Mouse (Mus musculus) cerebellum, adult 11-12 months (tissue): ENCODE measurements at regions not wholly inside any gene's neighbourhood (a gene's known extent, or its start where the extent isn't known, plus 50 kb on each side); places are given as distances from the start of the nearest gene placed in this dataset.

Experiments
- DNase-seq: peaks from one replicate; pipeline ENCODE4 v3.0.0; 2022

DNA sequence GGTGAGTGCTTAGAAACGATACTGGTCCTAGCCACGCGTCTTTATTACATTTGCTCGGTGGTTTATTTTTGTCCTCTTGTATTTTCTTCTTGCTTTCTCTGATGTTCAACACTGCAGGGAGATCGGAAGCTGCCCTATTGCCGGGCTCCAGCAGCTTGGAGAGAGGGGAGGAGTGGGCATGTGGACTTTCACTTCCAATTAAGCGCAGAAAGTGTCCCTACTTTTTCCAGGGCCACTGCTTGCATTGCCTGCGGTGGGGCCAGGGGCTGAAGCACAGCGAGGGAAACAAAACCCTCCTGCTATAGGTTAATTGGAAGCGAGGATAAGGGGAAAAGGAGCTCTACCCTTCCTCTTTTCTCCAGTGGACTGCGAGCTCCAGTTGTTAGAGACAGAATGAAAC is 114.4 kb upstream of the Cdh6 start:
- no peak for DNase-seq

DNA sequence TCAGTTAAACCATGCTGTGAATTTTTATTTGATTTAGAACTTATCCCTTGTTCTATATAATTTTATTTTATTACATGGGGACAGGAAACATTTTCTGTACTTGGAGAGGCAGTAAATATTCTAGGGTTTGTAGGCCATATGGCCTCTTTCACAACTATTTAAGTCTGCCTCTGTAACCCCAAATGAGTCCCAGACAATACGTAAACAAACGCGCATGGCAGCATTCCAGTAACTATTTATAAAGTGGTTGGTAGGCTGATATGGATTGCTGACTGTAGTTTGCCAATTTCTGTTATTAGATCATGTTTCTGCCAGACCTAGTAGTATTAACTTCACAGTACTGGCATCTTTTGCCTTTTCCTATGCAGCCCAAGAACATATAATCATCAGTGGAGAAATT is 111.9 kb upstream of the Cdh6 start:
- no peak for DNase-seq

DNA sequence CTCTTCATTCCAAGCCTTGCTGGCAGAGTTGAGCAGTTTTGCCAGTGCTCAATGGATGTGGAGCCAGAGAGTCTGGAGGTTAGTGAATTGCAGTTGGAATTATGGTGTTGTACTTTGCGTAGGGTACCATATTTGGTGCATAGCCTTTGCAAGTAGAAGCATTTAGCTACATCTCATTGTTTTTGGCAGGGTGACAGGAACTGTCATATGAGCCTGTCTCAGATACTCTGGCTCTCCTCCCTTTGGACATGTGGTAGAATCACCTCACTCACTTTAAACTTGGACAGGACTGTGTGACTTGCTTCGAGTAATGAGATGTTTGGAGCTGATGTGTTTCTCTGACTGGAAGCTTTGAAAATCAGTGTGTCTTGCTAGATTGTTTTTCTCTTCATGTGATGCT is 110.7 kb upstream of the Cdh6 start:
- DNase-seq, result no peak

DNA sequence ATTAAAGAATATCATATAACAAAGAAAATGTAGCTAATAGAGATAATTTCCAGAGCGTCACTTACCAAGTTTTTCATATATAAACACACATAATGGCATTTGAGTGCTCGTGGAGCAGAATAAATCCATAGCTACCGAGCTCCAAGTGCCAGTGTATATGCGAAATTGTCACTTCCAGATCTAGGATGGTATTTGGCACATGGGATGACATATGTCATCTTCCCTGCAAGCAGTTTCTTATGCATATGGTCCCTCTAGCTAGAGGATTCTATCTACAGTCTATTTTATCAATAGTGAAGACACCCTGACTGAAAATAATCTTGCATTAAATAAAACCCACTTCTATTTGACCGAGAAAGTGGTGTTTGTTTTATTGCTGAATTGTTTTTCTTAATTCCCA is 109.6 kb upstream of the Cdh6 start:
- no peak for DNase-seq

DNA sequence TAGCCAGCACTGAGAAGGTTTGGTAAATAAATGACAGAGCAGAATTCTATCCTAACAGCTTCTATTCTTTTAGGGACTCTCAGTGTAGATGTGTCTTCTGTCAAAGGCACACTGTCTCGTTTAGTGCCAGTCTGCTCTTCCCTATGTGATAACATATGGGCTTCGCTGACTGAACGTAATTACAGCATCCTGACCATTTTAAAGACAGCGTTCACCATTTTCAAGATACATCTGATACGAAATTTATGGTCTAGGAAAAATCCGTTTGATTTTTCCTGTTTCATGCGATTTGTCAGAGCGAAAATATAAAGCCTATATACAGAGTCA is 103.4 kb upstream of the Cdh6 start:
- no peak for DNase-seq

DNA sequence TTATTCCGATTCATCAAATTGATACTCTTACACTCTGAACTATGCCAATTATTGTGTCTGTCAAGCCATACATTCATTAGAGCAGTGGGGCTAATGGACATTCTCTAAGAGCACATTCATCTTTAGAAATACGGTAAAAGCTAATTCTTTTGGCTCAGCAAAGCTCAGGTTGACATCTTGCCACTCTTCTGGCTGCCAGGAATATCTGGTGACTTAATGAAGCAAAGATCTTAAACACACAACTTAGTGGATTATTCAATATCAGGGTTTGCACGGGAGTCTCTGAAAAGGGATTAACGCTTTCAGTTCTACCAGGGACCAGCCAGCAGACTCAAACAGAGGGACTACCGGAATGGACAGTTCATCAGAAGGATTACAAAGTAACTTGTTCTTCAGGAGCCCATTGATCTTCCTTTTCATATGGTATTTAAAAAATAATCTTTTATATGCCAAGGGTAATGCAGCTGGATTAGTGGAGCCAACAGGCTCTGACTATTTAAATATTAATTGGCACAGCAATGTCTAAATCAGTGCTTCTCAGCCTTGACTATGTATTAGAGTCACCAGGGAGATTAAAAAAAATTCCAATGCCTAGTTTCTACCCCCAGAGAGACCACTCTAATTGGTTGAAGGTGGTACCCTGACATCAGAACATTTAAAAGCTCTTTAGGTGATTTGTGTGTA is 102.9 kb upstream of the Cdh6 start:
- no peak for DNase-seq

DNA sequence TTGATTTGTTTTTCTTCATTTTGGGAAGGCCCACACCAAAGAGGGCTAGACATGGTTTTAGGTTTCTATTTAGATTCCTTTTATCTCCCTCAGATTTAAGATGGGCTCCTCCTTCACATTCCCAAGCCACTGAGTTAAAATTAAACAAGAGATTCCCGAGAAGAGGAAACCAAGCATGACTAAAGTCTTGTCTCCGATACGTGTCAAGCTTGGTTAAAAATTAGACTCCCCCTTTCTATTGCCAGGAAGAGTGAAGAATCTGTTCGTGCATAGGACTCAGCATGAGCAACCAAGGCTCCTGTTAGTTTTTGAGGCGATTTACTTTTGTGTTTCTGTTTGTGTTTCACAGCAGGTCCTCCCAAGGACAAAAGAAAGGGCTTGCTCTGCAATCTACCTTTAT is 101.9 kb upstream of the Cdh6 start:
- DNase-seq, result no peak

DNA sequence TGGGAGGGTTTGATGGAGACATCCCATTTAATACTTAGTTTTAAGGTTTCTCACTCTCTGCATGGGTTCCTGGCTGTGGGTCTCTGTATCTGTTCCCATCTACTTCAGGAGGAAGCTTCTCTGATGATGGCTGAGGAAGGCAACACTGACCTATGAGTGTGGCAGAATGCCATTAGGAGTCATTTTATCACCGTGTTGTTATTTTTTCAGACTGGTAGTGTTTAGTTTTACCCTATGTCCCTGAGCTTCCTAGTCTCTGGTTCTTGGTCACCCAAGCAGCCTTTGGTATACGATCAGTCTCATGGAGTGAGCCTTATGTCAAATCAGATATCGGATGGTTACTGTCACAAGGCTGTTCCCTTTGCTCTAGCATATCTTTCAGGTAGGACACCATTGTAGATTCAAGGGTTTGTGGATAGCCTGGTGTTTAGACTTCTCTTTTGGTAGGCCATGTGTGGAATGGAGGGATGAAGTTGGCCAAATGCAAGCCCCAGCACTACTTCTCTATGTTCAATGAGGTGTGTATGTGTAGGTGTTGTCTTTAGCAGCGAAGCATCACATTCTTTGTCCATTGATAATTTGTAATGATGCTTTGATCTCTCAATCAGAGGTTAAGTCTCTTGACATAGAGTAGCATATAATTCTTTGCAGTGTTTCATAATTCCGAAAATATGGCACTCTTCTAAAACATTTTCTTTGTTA is 101.0 kb upstream of the Cdh6 start:
- DNase-seq, result no peak

DNA sequence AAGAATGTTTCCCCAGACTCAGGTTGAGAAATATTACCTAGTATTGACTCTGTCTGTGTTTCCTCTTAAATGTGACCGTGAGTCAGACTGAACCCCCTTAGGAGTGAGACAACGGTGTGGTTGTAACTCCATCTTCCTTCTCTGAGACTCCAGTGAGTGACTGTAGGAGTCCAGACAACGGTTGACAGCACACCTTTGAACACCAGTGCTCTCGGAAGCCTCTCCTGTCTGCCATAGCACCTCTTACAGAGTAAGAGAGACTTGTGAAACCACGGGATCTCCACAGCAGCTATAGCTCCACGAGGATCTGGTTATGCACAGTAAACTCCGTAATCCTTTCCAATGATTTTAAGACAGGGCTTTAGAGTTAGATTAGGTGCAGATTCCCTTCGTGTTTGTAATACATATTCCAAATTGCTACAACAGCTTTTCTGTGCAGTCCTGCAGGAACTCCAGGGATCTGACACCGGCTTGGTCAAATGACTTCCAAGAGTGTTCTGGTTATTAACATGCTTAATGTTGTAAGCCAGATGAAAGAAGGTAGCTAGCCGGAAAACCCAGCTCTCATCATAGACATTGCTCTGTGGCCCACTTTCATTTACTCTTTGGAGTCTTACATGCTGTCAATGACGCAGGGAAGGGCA is 72.7 kb upstream of the Cdh6 start:
- DNase-seq, result no peak

DNA sequence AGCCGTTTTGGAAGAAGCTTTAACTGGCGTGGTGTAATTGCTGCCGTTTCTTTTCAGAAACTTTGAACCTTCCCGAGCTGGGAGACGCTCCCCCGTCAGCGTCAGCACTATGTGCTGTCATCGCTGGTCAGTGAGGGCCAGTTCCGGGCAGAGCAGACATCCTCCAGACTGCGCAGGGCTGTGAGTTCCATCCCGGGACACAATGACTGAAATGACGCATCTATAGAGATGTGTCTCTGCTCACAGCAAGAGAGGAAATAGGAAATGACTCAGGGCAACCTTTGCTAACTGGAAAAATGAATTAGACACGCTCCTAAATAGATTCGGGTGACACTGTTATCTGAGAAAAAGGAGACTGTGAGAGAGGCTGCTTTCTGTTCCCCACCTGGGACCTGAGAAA is 70.8 kb upstream of the Cdh6 start:
- DNase-seq, result no peak

DNA sequence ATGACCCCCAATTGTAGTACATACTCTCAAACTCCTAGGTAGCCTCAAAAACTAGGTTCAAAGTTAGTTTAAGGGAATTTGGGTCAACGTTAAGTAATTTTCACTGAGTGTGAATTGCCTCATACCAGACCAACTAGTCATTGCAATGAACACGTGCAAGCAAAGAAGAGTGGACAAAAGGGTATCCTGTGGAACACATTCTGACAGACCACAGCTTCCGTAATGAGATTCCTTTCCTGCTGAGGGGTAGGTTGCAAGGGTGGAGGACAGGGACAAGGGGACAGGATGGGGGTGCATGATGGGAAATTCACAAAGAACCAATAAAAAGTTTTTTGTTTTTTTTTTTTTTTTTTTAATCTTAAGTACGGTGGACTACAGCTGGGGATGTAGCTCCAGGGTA is 70.1 kb upstream of the Cdh6 start:
- no peak for DNase-seq

DNA sequence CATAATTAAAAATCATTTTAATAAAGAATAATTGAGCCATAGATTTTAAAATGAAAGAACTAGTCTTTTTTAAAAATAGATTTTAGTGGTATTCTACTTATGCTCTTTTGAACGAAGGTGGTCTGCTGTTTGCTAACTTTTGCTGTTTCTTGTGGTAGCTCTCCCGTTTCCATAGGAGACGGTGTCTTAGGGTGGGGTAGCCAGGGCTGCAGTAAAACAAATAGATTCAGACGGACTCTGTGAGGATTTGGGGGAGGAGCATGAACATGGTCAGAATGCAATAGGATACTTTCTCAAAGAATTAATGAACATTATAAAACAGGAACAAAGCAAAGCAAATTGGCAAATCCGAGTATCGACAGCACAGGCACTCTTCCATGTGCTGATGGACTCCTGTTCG is 67.5 kb upstream of the Cdh6 start:
- DNase-seq, result no peak

DNA sequence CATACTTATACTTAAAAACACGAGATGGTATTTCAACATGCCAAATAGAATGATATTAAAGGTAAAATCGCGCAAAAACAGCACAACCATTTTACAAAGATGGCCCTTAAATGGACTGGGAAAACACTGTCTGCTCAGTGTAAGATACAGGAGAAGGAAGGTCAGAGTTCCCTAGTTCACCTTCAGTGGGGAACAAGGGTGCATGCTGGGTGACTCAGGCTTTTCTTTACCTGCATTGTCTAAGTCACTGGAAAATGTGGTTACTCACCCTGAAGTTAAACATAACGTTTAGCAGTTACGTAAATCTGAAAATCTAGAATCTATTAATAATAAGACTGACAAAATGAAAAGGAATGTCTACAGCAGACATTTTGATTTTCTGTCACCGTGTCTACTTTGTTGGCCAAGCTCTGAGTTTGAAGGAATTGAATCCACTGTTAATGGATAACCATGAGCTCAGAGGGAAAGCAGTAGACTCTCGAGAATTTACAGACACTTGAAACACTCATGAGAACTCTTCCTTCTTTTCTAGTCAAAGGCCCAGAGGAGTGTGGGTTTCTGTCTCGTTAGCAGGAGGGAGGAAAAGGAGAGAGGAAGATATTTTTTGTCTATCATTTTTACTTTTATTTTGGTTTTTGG is 63.5 kb upstream of the Cdh6 start:
- DNase-seq, result no peak

DNA sequence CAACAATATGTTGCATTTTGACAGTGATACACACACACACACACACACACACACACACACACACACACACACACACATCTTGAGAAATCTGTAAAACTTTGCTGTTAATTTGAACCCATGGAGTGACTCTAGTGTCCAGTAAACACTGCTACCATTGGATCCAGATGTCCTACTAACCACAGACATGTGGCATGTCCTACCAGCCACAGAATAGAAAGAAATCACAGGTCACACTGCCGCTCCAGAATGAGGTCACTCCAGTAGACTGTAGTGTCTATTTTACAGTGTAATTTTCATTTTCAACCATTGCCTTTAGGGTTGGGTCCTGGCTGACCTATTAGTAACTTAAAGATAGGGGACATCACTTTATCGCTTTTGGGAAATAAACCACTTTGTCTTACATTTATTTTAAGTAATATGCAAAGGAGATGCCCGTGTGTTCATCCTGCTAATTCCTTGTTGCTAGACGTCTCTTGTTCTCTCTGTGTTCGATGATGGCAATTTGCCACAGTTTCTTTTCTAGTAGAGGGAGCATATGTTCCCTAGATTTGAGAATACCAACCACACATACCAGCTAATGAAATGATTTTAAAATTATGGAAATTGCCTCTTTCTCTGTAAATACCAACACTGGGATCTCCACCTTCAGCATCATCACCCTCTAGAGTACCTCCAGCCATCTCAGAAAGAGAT is 59.2 kb upstream of the Cdh6 start:
- no peak for DNase-seq

DNA sequence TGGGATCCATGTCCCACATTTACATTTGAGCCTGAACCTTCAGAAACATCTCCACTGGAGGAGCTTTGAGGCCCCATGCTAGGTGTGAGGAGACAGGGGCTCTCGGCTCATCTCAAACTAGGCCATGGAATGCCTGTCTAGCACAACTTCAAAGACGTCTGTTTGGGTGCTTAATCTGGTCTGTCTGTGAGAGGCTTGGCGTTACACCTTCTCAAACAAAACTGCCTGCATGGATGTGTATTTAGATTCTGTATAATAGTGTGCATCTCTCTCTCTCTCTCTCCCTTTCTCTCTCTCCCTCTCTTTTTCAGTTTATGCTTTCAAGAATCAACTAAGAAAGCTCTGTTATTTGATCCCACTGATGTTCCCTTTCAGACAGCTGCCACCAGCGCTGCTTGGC is 58.1 kb upstream of the Cdh6 start:
- DNase-seq, result no peak

DNA sequence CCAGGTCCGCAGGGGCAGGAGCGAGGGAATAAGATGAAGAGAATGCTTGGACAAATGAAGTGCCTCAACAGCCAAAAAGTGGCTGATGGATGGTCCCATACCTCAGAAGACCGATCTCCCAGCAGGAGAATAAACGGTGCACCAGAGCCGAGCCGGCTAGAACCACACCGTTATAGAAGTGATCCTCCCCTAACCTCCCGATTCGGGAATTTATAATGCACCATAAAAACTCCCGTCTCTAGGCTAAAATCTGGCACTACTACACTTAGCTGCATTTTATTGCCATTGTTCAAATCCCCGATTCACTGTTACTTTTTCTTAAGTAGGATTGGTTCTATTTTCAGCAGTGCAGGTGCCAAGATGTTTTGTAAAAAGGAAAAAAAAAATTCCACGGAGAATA is 54.6 kb upstream of the Cdh6 start:
- no peak for DNase-seq
